In the genomic region with DNA sequence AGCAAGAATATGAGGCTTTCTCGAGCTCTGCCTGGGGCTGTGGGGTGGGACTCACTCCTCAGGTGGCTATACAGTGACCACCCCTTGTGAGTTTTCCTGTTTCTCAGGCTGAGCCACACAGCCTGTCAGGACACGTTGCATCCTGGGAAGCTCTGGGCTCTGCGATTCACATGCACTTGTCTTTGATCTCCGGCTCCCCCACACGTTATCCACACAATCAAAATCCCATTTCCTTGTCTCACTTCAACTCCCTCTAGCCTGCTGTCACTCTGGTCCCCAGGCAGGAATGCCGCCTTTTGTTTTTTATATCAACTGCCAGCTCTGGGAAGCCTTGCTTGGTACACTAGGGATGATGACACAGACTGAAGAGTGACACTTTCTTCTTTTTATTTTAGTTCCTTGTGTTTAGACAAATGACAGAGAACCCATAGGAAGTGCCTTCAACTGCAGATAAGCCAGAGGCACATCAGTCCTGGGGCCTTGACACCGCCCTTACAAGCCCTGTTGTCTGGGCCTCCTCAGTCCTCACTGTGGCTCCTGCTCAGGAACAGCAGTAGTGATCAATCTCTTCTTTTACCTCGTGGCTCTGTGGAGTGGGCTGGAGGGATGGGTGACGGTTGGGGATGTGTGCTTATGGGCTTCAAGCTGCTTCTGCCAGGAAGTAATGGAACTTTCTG, we compare ENCODE assay signal across 10 mouse cellular contexts.
DNase-seq lines count a peak whose midpoint lies in the region; ATAC-seq and TF ChIP-seq lines count a peak whose summit lies in the region.
"Had no signal": no experiment of that assay in that cellular context is flagged by ENCODE, and none has a peak within 500 bp of the region (broad histone marks: within the 10 kb centered on the region; RNA-seq: fewer than 3 reads in every experiment).

No protein-coding gene starts in this region.

- peak overlapping the region; percentile 35; the same call in 1 of the 2 replicates for H3K27ac ChIP-seq in hindbrain, embryonic 14.5 days
- no peak overlapping the region for H3K27ac ChIP-seq in hindbrain, postnatal 0 days
- H3K27ac ChIP-seq in thymus, adult 2 months (ENCODE audit: control insufficient read depth, insufficient read depth, low read length), result no peak overlapping the region
- H3K27ac ChIP-seq: limb, embryonic 13.5 days; neural tube, embryonic 15.5 days had no signal

- no peak overlapping the region for H3K4me2 ChIP-seq in hindbrain, embryonic 14.5 days (replicated peaks)
- H3K4me2 ChIP-seq in hindbrain, postnatal 0 days (ENCODE audit: low read depth, low read length), result no peak overlapping the region
- H3K4me2 ChIP-seq: limb, embryonic 13.5 days; neural tube, embryonic 15.5 days had no signal

- no peak overlapping the region for H3K9ac ChIP-seq in hindbrain, embryonic 14.5 days
- H3K9ac ChIP-seq in hindbrain, postnatal 0 days (replicated peaks; ENCODE audit: low read length), result no peak overlapping the region
- H3K9ac ChIP-seq: limb, embryonic 13.5 days; neural tube, embryonic 15.5 days had no signal

- H3K4me3 ChIP-seq in hindbrain, embryonic 14.5 days (replicated peaks; ENCODE audit: low read length), result no peak overlapping the region
- H3K4me3 ChIP-seq in hindbrain, postnatal 0 days (ENCODE audit: low read length), result no peak overlapping the region
- H3K4me3 ChIP-seq in thymus, adult 2 months (ENCODE audit: control insufficient read depth, insufficient read depth, low read length), result no peak overlapping the region
- H3K4me3 ChIP-seq: limb, embryonic 13.5 days; neural tube, embryonic 15.5 days had no signal

- TF ChIP-seq CTCF in hindbrain, postnatal 0 days (IDR thresholded peaks at IDR 0.05; ENCODE audit: low read depth), result no peak
- no peak for TF ChIP-seq CTCF in thymus, adult 2 months (IDR thresholded peaks at IDR 0.05; ENCODE audit: borderline replicate concordance, control insufficient read depth, extremely low read depth, insufficient read depth, low read length, poor library complexity)

- H3K4me1 ChIP-seq in hindbrain, embryonic 14.5 days (replicated peaks; ENCODE audit: control insufficient read depth, insufficient read depth, low read length), result peaks cover 9% of the 10 kb centered on the region
- peaks cover 3% of the 10 kb centered on the region for H3K4me1 ChIP-seq in hindbrain, postnatal 0 days (ENCODE audit: insufficient read depth, low read length)
- no peaks in the 10 kb centered on the region for H3K4me1 ChIP-seq in thymus, adult 2 months (replicated peaks; ENCODE audit: control insufficient read depth, insufficient read depth, low read length)

- no peak for DNase-seq in hindbrain, embryonic 14.5 days (ENCODE audit: low spot score)
- no peak for DNase-seq in hindbrain, postnatal 0 days (ENCODE audit: low spot score)
- peak; percentile 14 for DNase-seq in 416B (ENCODE audit: low read depth)
- DNase-seq in MEL-GATA-1-ER (ENCODE audit: extremely low read depth, low read depth), result peak; percentile 71
- DNase-seq in lung, postnatal 36 days, result peak; percentile 44
- no peak for DNase-seq in yolk sac, embryonic 10.5 days (ENCODE audit: low spot score)
- no peak for DNase-seq in thymus, adult 2 months
- DNase-seq: adrenal gland, postnatal 14 days had no signal

- ATAC-seq in hindbrain, embryonic 14.5 days (ENCODE audit: low FRiP score), result no peak
- no peak for ATAC-seq in hindbrain, postnatal 0 days

- H3K36me3 ChIP-seq in hindbrain, embryonic 14.5 days (replicated peaks; ENCODE audit: control insufficient read depth, insufficient read depth), result no peaks in the 10 kb centered on the region
- no peaks in the 10 kb centered on the region for H3K36me3 ChIP-seq in hindbrain, postnatal 0 days (ENCODE audit: insufficient read depth, low read length)
- H3K36me3 ChIP-seq in thymus, adult 2 months (ENCODE audit: control insufficient read depth, insufficient read depth, low read length), result no peaks in the 10 kb centered on the region
- H3K36me3 ChIP-seq: limb, embryonic 13.5 days; neural tube, embryonic 15.5 days had no signal

- H3K9me3 ChIP-seq in hindbrain, embryonic 14.5 days (ENCODE audit: control insufficient read depth, low read length), result no peaks in the 10 kb centered on the region
- no peaks in the 10 kb centered on the region for H3K9me3 ChIP-seq in hindbrain, postnatal 0 days (ENCODE audit: low read length)
- H3K9me3 ChIP-seq: limb, embryonic 13.5 days; neural tube, embryonic 15.5 days had no signal

- 10% methylated on average over 9 of the region's 9 CpGs for WGBS in hindbrain, embryonic 14.5 days
- WGBS in hindbrain, postnatal 0 days, result 20% methylated on average over 9 of the region's 9 CpGs
- 78% methylated on average over 9 of the region's 9 CpGs for WGBS in thymus, adult 2 months

- TF ChIP-seq POLR2A in thymus, adult 2 months (IDR thresholded peaks at IDR 0.05; ENCODE audit: control insufficient read depth, extremely low read depth, insufficient read depth, low read length, poor library complexity), result no peak

- no peaks in the 10 kb centered on the region for H3K27me3 ChIP-seq in hindbrain, embryonic 14.5 days (ENCODE audit: control insufficient read depth, insufficient read depth, low read length)
- no peaks in the 10 kb centered on the region for H3K27me3 ChIP-seq in hindbrain, postnatal 0 days (ENCODE audit: insufficient read depth, low read length)
- no peaks in the 10 kb centered on the region for H3K27me3 ChIP-seq in thymus, adult 2 months (ENCODE audit: control insufficient read depth, insufficient read depth, low read length)
- H3K27me3 ChIP-seq: limb, embryonic 13.5 days; neural tube, embryonic 15.5 days had no signal

Comparison
In these comparisons a context has a peak if more than half of its experiments do, and no peak if none do; other contexts are left out.
1. DNase-seq: peak in 416B (single experiment), MEL-GATA-1-ER (single experiment) and lung, postnatal 36 days (single experiment); none in hindbrain, embryonic 14.5 days (single experiment), hindbrain, postnatal 0 days (single experiment), yolk sac, embryonic 10.5 days (single experiment) and thymus, adult 2 months (single experiment).